Mouse (Mus musculus) neutrophil, adult 5-6 weeks (primary cell): Measurements from ENCODE around the gene Cd200r1. TPM values are rescaled to one million over a fixed set of nuclear protein-coding genes. Genes with fewer than 3 reads are reported as not detected.

ENCODE experiments used
- ATAC-seq: fragments of 151-379, 151-347 bp; 2 replicates; pipeline ENCODE4 v1.8.0; 2017; ENCODE audit warnings: mild to moderate bottlenecking, moderate TSS enrichment; ENCODE audit not compliant: insufficient number of reproducible peaks, poor library complexity, low FRiP score, severe bottlenecking; ENCODE audit errors: extremely low read depth
- total RNA-seq: library from RNA; stranded (forward); fragments of 200-1000 nt; gene quantifications from 2 replicates; pipeline ENCODE4 v1.2.3, GENCODE M21; 2017

Cd200r1 gene
- 10.8 and 10.9 TPM in 2 replicates for total RNA-seq

GRCm38 (mm10) chr16:44765555-44766319 is at the start of gene Cd200r1:
Gene Cd200r1 (plus strand): TSS chr16:44765736.
- ATAC-seq: peak; percentile 39; the same call in 1 of the 2 replicates

DNA sequence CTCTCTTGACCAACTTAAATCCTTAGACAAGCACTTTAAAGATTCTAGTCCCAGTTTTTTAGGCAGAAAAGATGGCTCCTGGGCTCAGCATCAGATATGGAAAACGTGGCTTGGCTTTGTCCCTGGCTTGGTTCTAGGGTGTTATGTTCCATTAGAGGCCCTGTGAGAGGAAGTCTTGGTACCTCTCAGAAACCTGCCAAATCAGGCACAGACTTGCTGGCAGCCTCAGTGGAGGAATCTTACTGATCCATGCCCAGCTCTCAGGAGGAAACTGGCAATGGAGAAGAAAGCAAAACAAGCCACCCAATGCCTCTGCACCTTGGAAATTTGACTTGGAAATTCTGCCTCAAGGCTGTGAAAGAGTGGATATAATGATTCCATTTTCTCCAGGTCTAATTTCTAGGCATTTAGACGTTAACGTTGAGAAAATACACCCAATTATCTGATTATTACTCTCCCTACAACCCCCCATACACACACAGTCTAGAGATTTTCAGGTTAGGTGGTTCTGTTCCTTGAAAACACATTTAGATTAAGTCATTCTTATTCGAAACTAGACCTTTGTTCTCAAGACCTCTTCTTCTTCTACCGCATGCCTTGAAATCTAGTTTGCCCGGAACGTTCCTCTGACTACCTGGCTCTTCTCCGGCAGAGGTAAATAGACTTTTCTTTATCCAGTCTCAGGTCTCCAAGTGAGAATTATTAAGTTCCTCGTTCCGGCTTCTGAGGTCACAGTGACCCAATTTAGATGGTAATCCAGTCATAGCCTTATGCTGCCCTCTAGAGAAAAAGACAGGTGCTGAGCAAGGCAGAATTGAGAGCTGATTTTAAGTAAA is 49.0 kb upstream of the Cd200r1 start:
- 0 out of 2 replicates have a peak, but pooled peaks have one; percentile 30 for ATAC-seq

DNA sequence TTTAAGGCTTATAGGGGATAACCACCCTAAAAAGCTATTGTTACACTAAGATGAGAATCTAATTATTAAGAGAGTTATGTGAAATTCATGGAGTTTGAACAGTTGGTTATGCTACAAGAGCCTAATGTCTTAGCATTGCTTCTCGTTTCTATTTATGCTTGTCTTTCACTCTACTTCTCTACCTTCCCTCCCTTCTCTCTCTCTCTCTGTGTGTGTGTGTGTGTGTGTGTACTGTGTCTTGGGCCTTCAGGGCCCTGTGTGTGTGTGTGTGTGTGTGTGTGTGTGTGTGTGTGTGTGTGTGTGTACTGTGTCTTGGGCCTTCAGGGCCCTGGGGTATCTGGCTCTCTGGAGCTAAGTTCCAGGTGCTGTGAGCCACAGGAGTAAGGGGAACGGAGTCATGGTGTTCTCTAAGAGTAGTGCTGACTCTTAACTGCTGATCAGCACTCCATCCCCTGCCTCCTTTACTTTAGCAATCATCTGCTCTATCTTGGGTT is 48.3 kb upstream of the Cd200r1 start:
- no peak for ATAC-seq

- no peak for ATAC-seq
These were observed 47.7 kb upstream of the Cd200r1 start for GRCm38 (mm10) chr16:44717838-44718237.

DNA sequence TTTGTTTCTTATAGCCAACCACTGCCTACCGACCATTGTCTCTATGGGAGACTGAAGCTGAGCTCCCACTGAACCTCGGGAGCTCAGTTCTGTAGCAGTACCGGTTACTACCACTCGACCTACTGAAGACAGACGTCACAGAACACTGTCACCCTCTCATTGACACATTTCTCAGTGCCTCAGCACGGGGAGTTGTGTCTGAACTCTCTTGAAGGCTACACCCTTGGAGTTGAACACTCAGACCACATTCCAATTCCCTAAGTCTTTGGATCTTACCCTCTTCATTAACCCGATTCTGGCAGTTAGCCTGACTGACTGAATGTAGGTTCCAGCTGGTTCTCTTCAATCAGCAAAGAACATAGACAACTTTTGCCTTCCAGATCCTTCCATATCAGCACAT is 46.2 kb upstream of the Cd200r1 start:
- no peak for ATAC-seq

DNA sequence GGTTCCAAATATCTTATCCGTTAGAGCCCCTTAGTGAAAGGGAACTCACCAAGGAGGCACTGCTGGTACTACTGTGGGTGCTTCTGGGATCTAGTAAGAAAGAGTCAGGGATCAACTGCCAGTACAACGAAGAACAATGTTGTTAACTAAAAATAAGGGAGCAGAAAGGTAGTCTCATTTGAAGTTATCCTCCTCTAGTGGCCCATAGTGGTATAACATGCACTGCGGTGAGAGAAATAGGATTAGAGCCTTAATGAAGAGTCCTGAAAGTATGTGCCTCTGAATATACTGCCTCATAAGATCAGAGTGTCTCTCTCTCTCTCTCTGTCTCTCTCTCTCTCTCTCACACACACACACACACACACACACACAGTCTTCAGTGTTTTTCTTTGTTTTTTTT is 45.0 kb upstream of the Cd200r1 start:
- ATAC-seq: no peak

DNA sequence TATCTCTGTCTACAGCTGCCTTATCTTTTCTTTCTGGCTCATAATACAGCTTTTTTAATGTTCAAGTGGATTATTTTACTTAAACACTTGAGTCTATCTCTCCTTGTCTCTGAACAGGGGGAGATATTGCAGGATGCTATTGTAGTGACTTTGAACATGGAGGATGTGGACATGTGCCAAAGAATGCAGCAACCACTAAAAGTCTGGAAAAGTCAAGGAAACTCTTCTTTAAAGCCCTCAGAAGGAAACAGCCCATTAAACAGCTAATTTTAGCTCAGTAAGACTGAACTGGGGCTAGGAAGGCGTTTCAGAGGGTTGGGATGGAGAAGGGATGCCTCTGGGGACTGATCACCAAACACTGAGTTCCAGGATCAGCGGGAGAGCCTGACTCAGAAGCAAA is 42.9 kb upstream of the Cd200r1 start:
- ATAC-seq: no peak

DNA sequence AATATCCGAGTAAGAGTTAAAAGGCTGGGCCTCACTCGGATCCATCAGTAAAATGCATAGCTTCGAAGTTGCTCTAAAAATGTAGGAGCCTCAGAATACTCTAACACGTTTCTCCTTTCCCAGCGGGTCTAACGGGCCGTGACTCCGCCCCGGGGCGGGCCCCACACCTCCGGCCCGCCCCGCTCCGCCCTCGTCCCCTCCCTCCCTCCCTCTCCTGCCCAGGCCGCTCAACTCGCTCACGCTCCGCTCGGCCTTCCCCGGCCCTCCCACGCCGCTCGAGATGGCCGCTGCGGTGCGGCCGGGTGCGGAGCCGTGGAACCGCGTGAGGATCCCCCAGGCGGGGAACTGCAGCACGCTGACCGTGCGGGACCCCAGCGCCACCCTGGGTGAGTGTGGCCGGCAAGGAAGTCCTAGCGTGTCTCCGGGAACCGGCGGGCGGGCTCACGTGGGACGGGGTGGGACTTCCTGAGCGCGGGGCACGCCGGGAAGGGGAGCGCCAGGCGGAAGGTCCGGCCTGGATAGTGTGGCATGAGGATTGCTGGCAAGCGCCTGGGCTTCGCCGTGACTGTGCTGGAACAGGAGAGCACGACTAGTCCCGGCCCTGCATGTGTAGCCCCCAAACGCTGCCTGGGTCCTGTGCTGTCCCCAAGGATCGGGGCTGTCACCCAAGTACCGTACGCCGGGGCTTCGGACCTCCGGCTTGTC is 41.3 kb upstream of the Cd200r1 start, which contains the start of gene Nepro:
Nepro (plus strand) TSS at position 219 of the 705 bp plus-strand sequence.
- ATAC-seq: peak; percentile 81

GRCm38 (mm10) chr16:44724847-44725246 is 40.7 kb upstream of the Cd200r1 start:
- ATAC-seq: no peak

- peak; percentile 78 for ATAC-seq
These were observed 40.0 kb upstream of the Cd200r1 start for GRCm38 (mm10) chr16:44725286-44726223.

GRCm38 (mm10) chr16:44727525-44727924 is 38.0 kb upstream of the Cd200r1 start:
- ATAC-seq: no peak

DNA sequence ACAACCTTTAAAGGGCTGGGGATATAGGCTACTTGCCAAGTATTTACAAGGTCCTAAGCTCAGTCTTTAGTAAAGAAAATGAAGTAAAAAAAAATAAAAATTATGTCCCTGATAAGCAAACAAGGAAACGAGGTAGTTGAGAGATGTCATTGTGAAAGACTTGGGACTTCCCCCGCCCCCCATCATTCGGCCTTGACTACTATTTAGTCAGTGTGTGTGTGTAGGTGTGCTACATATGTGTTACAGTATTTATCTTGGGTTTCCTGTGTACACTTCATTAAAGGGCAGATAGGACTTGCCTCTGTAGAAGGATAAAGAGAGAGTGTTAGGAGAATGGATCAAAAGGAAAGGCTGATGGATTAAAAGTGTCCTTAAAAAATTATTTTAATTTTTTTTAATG is 31.5 kb upstream of the Cd200r1 start:
- ATAC-seq: no peak

- ATAC-seq: no peak
These were observed 29.9 kb upstream of the Cd200r1 start for GRCm38 (mm10) chr16:44735676-44736075.

GRCm38 (mm10) chr16:44736118-44736517 is 29.4 kb upstream of the Cd200r1 start:
- no peak for ATAC-seq

DNA sequence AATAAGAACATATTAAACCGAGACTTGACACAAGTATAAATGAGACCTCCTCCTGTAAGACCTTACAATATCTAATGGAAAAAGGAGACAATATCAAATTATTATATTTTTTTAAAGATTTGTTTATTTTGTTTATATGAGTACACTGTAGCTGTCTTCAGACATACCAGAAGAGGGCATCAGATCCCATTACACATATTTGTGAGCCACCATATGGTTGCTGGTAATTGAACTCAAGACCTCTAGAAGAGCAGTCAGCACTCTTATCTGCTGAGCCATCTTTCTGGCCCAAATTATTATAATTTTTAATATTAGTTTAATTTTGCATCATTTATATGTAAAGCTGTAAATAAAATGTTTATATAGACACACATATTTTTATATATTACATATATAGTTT is 22.8 kb upstream of the Cd200r1 start:
- no peak for ATAC-seq

GRCm38 (mm10) chr16:44745471-44745865 is 20.1 kb upstream of the Cd200r1 start:
- ATAC-seq: no peak

GRCm38 (mm10) chr16:44745866-44746562 is 19.5 kb upstream of the Cd200r1 start, which contains the start of gene Gtpbp8:
Gene Gtpbp8 (minus strand): TSS chr16:44746363.
- peak; percentile 89 for ATAC-seq

DNA sequence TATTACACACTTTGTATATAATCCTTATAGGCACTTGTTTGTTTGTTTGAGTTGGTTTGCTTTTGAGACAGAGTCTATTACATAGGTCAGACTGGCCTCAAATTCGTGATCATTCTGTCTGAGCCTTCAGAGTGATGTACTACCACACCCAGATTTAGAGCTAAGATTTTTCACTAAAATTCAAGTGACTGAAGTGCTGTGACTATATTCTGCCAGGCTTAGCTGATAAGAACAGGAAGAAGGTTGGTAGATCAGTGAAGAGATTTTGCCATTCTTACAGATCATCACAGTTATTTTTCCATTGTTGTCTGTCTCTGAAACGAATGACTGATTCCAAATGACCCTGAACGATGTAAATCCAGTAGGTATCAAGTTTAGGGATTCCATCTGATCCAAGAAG is 17.5 kb upstream of the Cd200r1 start:
- no peak for ATAC-seq
